ENCODE assay signal across 11 mouse cellular contexts in genomic region chr11:55432981-55433380, GRCm38 (mm10). TPM values are rescaled to one million over a fixed set of nuclear protein-coding genes. Genes with fewer than 3 reads are reported as not detected.
DNase-seq lines count a peak whose midpoint lies in the region; ATAC-seq and TF ChIP-seq lines count a peak whose summit lies in the region.
"Had no signal": no experiment of that assay in that cellular context is flagged by ENCODE, and none has a peak within 500 bp of the region (broad histone marks: within the 10 kb centered on the region; RNA-seq: fewer than 3 reads in every experiment).

No protein-coding gene starts in this region.

- H3K4me3 ChIP-seq in gastrocnemius, adult 2 months: no peak overlapping the region
- H3K4me3 ChIP-seq in lung, embryonic 14.5 days (ENCODE audit: low read depth, low read length): no peak overlapping the region
- no peak overlapping the region for H3K4me3 ChIP-seq in lung, adult 2 months (replicated peaks; ENCODE audit: extremely low read depth, low read depth, low read length)
- no peak overlapping the region for H3K4me3 ChIP-seq in stomach, embryonic 16.5 days (replicated peaks; ENCODE audit: low read length)
- H3K4me3 ChIP-seq: hindbrain, embryonic 15.5 days; limb, embryonic 12.5 days; midbrain, embryonic 15.5 days had no signal

- TF ChIP-seq CTCF in gastrocnemius, adult 2 months (IDR thresholded peaks at IDR 0.05): no peak
- TF ChIP-seq CTCF in lung, embryonic 14.5 days (IDR thresholded peaks at IDR 0.05; ENCODE audit: low read depth): no peak
- no peak for TF ChIP-seq CTCF in lung, adult 2 months (IDR thresholded peaks at IDR 0.05; ENCODE audit: insufficient read depth, low read length)

- H3K9ac ChIP-seq in lung, embryonic 14.5 days: no peak overlapping the region
- no peak overlapping the region for H3K9ac ChIP-seq in stomach, embryonic 16.5 days (ENCODE audit: low read length)
- H3K9ac ChIP-seq: hindbrain, embryonic 15.5 days; limb, embryonic 12.5 days; midbrain, embryonic 15.5 days had no signal

- H3K36me3 ChIP-seq in lung, embryonic 14.5 days (ENCODE audit: insufficient read depth): no peaks in the 10 kb centered on the region
- no peaks in the 10 kb centered on the region for H3K36me3 ChIP-seq in stomach, embryonic 16.5 days (ENCODE audit: control insufficient read depth, insufficient read depth, low read length)
- H3K36me3 ChIP-seq: hindbrain, embryonic 15.5 days; limb, embryonic 12.5 days; midbrain, embryonic 15.5 days had no signal

- DNase-seq in gastrocnemius, adult 2 months: no peak
- no peak for DNase-seq in gastrocnemius, postnatal 25 days
- DNase-seq in lung, embryonic 14.5 days: peak; percentile 60
- no peak for DNase-seq in lung, adult 2 months
- peak; percentile 46 for DNase-seq in heart, postnatal 4 days
- DNase-seq in adrenal gland, postnatal 10 days: no peak
- no peak for DNase-seq in MN1 (ENCODE audit: low spot score)

- ATAC-seq in lung, embryonic 14.5 days (ENCODE audit: insufficient read depth): no peak
- ATAC-seq in stomach, embryonic 16.5 days (ENCODE audit: insufficient read depth, low FRiP score): no peak
- ATAC-seq: midbrain, embryonic 15.5 days had no signal

- intact Hi-C loops in gastrocnemius, adult 2 months (cut with DNase I): no loop called here

- 13% methylated on average over 3 of the region's 3 CpGs for WGBS in lung, embryonic 14.5 days
- whole genome bisulfite sequencing in lung, adult 2 months: 20% methylated on average over 3 of the region's 3 CpGs
- WGBS in stomach, embryonic 16.5 days: 44% methylated on average over 3 of the region's 3 CpGs

- H3K27ac ChIP-seq in gastrocnemius, adult 2 months: peak overlapping the region; percentile 31
- peak overlapping the region; percentile 69; the same call in 1 of the 2 replicates for H3K27ac ChIP-seq in lung, embryonic 14.5 days (ENCODE audit: low read depth)
- H3K27ac ChIP-seq in stomach, embryonic 16.5 days (ENCODE audit: low read length): peak overlapping the region; percentile 52
- H3K27ac ChIP-seq: hindbrain, embryonic 15.5 days; limb, embryonic 12.5 days; midbrain, embryonic 15.5 days had no signal

- H3K9me3 ChIP-seq in lung, embryonic 14.5 days (ENCODE audit: low read depth, low read length): no peaks in the 10 kb centered on the region
- H3K9me3 ChIP-seq in stomach, embryonic 16.5 days (replicated peaks; ENCODE audit: control insufficient read depth, low read length): no peaks in the 10 kb centered on the region
- H3K9me3 ChIP-seq: hindbrain, embryonic 15.5 days; limb, embryonic 12.5 days; midbrain, embryonic 15.5 days had no signal

- peaks cover 3% of the 10 kb centered on the region; the same call in 1 of the 2 replicates for H3K4me1 ChIP-seq in lung, embryonic 14.5 days (ENCODE audit: insufficient read depth)
- H3K4me1 ChIP-seq in lung, adult 2 months (ENCODE audit: control insufficient read depth, insufficient read depth, low read length): peaks cover 3% of the 10 kb centered on the region
- H3K4me1 ChIP-seq in stomach, embryonic 16.5 days (ENCODE audit: control insufficient read depth, insufficient read depth, low read length): peaks cover 10% of the 10 kb centered on the region

- TF ChIP-seq POLR2A in lung, adult 2 months (IDR thresholded peaks at IDR 0.05; ENCODE audit: borderline replicate concordance, extremely low read depth, low read depth, low read length): no peak

- H3K27me3 ChIP-seq in lung, embryonic 14.5 days (ENCODE audit: insufficient read depth, low read length): no peaks in the 10 kb centered on the region
- no peaks in the 10 kb centered on the region for H3K27me3 ChIP-seq in stomach, embryonic 16.5 days (ENCODE audit: control insufficient read depth, insufficient read depth, low read length)
- H3K27me3 ChIP-seq: hindbrain, embryonic 15.5 days; limb, embryonic 12.5 days; midbrain, embryonic 15.5 days had no signal

- H3K4me2 ChIP-seq in lung, embryonic 14.5 days: no peak overlapping the region
- no peak overlapping the region for H3K4me2 ChIP-seq in stomach, embryonic 16.5 days (ENCODE audit: low read depth, low read length)
- H3K4me2 ChIP-seq: hindbrain, embryonic 15.5 days; limb, embryonic 12.5 days; midbrain, embryonic 15.5 days had no signal

RNA-seq across cellular contexts. Expression of gene Sparc, which starts 10.0 kb away (rescaled TPM):
- 100 to 1,000 TPM; 276 to 473 TPM for total RNA-seq in gastrocnemius, adult 2 months (2021)
- 1,000 to 10,000 TPM in 1 of 2 experiments, 100 to 1,000 TPM in 1; 811 to 1,001 TPM for total RNA-seq in gastrocnemius, postnatal 25 days (2021)
- polyA plus RNA-seq in lung, embryonic 14.5 days (2014; fragmentation: Nextera tagmentation; extraction: Ambion mirVana): 1,429 and 1,454 TPM in 2 replicates
- 2,531 and 3,134 TPM in 2 replicates for polyA plus RNA-seq in lung, adult 2 months (2012; rRNA removed)
- total RNA-seq in heart, postnatal 4 days (2021): 1,000 to 10,000 TPM; 1,405 to 1,430 TPM
- polyA plus RNA-seq in stomach, embryonic 16.5 days (2015; fragmentation: Nextera tagmentation; extraction: Ambion mirVana): 2,158 and 2,387 TPM in 2 replicates
- total RNA-seq in adrenal gland, postnatal 10 days (2021): 1,000 to 10,000 TPM; 2,122 to 2,491 TPM

RNA-seq across cellular contexts. Expression of gene Atox1, which starts 28.1 kb away (rescaled TPM):
- 10 to 100 TPM; 41.3 to 45.4 TPM for total RNA-seq in gastrocnemius, adult 2 months (2021)
- 10 to 100 TPM; 51.8 to 60.6 TPM for total RNA-seq in gastrocnemius, postnatal 25 days (2021)
- polyA plus RNA-seq in lung, embryonic 14.5 days (2014; fragmentation: Nextera tagmentation; extraction: Ambion mirVana): 506 and 535 TPM in 2 replicates
- 243 and 337 TPM in 2 replicates for polyA plus RNA-seq in lung, adult 2 months (2012; rRNA removed)
- 100 to 1,000 TPM; 146 to 150 TPM for total RNA-seq in heart, postnatal 4 days (2021)
- 421 and 424 TPM in 2 replicates for polyA plus RNA-seq in stomach, embryonic 16.5 days (2015; fragmentation: Nextera tagmentation; extraction: Ambion mirVana)
- 100 to 1,000 TPM; 271 to 292 TPM for total RNA-seq in adrenal gland, postnatal 10 days (2021)

RNA-seq across cellular contexts. Expression of gene G3bp1, which starts 36.5 kb away (rescaled TPM):
- 10 to 100 TPM; 52.5 to 55.5 TPM for total RNA-seq in gastrocnemius, adult 2 months (2021)
- total RNA-seq in gastrocnemius, postnatal 25 days (2021): 10 to 100 TPM; 50.0 to 50.4 TPM
- polyA plus RNA-seq in lung, embryonic 14.5 days (2014; fragmentation: Nextera tagmentation; extraction: Ambion mirVana): 203 and 217 TPM in 2 replicates
- 20.5 and 21.8 TPM in 2 replicates for polyA plus RNA-seq in lung, adult 2 months (2012; rRNA removed)
- total RNA-seq in heart, postnatal 4 days (2021): 10 to 100 TPM; 62.6 to 62.9 TPM
- 130 and 142 TPM in 2 replicates for polyA plus RNA-seq in stomach, embryonic 16.5 days (2015; fragmentation: Nextera tagmentation; extraction: Ambion mirVana)
- 10 to 100 TPM; 55.5 to 60.0 TPM for total RNA-seq in adrenal gland, postnatal 10 days (2021)

Comparison
In these comparisons a context has a peak if more than half of its experiments do, and no peak if none do; other contexts are left out.
1. DNase-seq: peak in lung, embryonic 14.5 days (single experiment) and heart, postnatal 4 days (single experiment); none in gastrocnemius, adult 2 months (single experiment), gastrocnemius, postnatal 25 days (single experiment), lung, adult 2 months (single experiment), adrenal gland, postnatal 10 days (single experiment) and MN1 (single experiment).
2. Peak in every context shown above with its lines, with median percentiles within 50 percentile points of each other: H3K27ac ChIP-seq.